Mouse (Mus musculus) forebrain, embryonic 12.5 days (tissue): ENCODE results near the gene Chst3. TPM values are rescaled to one million over a fixed set of nuclear protein-coding genes. Genes with fewer than 3 reads are reported as not detected.
"Not testable (repeated sequence)": the region's sequence is repeated elsewhere in the genome, so short reads cannot be mapped to it uniquely, and the experiment has no call there.

ENCODE experiments used
- ATAC-seq: fragments of 200-750 bp; cut with Nextera tagmentation; 2 replicates; pipeline ENCODE4 v1.8.0; 2017; ENCODE audit warnings: moderate TSS enrichment; ENCODE audit not compliant: low FRiP score
- H3K27ac ChIP-seq: fragments of 300-500 bp; sonication (generic); 2 replicates; pipeline ENCODE4 v1.5.1; 2016; ENCODE audit warnings: mild to moderate bottlenecking
- H3K27me3 ChIP-seq: fragments of 300-500 bp; sonication (generic); 2 replicates; pipeline ENCODE4 v1.6.1; 2016; ENCODE audit warnings: mild to moderate bottlenecking
- H3K36me3 ChIP-seq: fragments of 300-500 bp; sonication (generic); replicated peaks from 2 replicates; pipeline ENCODE4 v1.6.1; 2016; ENCODE audit warnings: mild to moderate bottlenecking
- H3K4me1 ChIP-seq: fragments of 300-500 bp; sonication (generic); 2 replicates; pipeline ENCODE4 v1.6.1; 2016
- H3K4me2 ChIP-seq: fragments of 300-500 bp; sonication (generic); 2 replicates; pipeline ENCODE4 v1.6.1; 2016; ENCODE audit warnings: mild to moderate bottlenecking, moderate library complexity
- H3K4me3 ChIP-seq: fragments of 300-500 bp; sonication (generic); replicated peaks from 2 replicates; pipeline ENCODE4 v1.5.1; 2016; ENCODE audit warnings: mild to moderate bottlenecking
- H3K9ac ChIP-seq: fragments of 300-500 bp; sonication (generic); 2 replicates; pipeline ENCODE4 v1.6.1; 2016; ENCODE audit warnings: mild to moderate bottlenecking
- H3K9me3 ChIP-seq: fragments of 300-500 bp; sonication (generic); 2 replicates; pipeline ENCODE4 v1.6.1; 2016
- WGBS: fragments of 180-500 bp; shearing (Covaris S2); methylation state at CpG from one replicate; pipeline ENCODE4 v1.1.7; 2016; 5-methylcytosine and 5-hydroxymethylcytosine counted together
- microRNA-seq: library from miRNA; unstranded; fragments of <30 nt; microRNA quantifications from one replicate; pipeline ENCODE4, GENCODE M21; 2017
- polyA plus RNA-seq: library from polyadenylated mRNA; unstranded; fragments of >200 nt; fragmentation: Nextera tagmentation; extraction: Ambion mirVana; gene quantifications from 2 replicates; pipeline ENCODE4 v1.2.1, GENCODE M21; 2016

The Chst3 gene
- polyA plus RNA-seq, 1 experiment from 2014 or later, result 3.7 TPM

DNA sequence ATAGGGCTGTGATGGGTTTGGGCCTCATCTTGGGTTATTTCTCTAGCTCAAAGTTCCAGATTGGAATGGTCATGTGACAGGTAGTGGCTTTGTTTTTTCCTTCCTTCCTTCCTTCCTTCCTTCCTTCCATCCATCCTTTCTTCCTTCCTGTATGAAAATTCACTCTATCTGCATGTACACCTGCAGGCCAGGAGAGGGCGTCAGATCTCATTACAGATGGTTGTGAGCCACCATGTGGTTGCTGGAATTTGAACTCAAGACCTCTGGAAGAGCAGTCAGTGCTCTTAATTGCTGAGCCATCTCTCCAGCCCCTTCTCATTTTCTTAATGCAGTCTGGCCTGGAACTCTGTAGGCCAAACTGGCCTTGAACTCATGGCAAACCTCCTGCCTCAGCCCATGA, 83.0 kb downstream of the Chst3 start:
- not testable (repeated sequence) for ATAC-seq, H3K4me2 ChIP-seq, H3K36me3 ChIP-seq, H3K27me3 ChIP-seq, H3K27ac ChIP-seq, H3K9me3 ChIP-seq, H3K4me3 ChIP-seq, H3K9ac ChIP-seq, H3K4me1 ChIP-seq
- WGBS, result 45% methylated on average over 1 of the region's 1 CpGs

- Histone ChIP-seq H3K4me3 (no peak overlapping the region), H3K9me3 (no peaks in the 10 kb centered on the region), H3K9ac (no peak overlapping the region), H3K27ac (no peak overlapping the region), H3K4me1 (peaks cover 5% of the 10 kb centered on the region; the same call in 1 of the 2 replicates), H3K27me3 (no peaks in the 10 kb centered on the region), H3K36me3 (no peaks in the 10 kb centered on the region), H3K4me2 (no peak overlapping the region)
- no peak for ATAC-seq
- WGBS, result 65% methylated on average over 9 of the region's 9 CpGs
These were observed 84.9 kb downstream of the Chst3 start for GRCm38 (mm10) chr10:60134201-60134600.

DNA sequence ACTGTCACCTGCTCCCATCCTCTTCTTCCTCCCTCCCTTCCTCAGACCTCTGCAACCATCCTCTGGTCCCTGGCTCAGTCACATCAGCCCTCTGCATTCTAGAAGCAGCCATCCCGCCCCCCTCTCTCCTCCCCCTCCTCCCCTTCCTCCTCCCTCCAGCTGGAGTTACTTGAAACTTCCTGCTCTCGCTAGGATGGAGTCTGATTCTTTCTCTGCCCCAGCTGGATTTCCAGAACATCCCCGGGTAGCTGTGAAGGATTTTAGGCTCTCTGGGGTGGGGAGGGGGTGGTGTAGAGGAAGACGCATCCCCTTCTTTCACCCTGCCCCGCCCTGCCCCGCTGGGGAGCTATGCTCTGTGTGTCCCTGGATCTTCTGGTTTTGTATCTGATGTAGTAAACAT, 85.6 kb downstream of the Chst3 start:
- Histone ChIP-seq H3K27me3 (no peaks in the 10 kb centered on the region), H3K9me3 (no peaks in the 10 kb centered on the region), H3K36me3 (no peaks in the 10 kb centered on the region), H3K4me2 (no peak overlapping the region), H3K4me3 (no peak overlapping the region), H3K9ac (no peak overlapping the region), H3K4me1 (peaks cover 5% of the 10 kb centered on the region; the same call in 1 of the 2 replicates), H3K27ac (no peak overlapping the region)
- 37% methylated on average over 6 of the region's 6 CpGs for WGBS
- ATAC-seq, result no peak

Small RNA genes within 50 kb of the gene (microRNA-seq; reads per million reads assigned to microRNA genes)
- gene Gm22117, result not detected

Other genes starting within 250 kb of the Chst3 start
- 38.5 and 38.6 TPM in 2 replicates for gene Ascc1, start 216.5 kb downstream of the Chst3 start, polyA plus RNA-seq
- gene Anapc16, start 216.1 kb downstream of the Chst3 start, polyA plus RNA-seq, result 100 and 106 TPM in 2 replicates
- 13.2 and 14.3 TPM in 2 replicates for gene Spock2, start 113.0 kb downstream of the Chst3 start, polyA plus RNA-seq
- 86.9 and 90.5 TPM in 2 replicates for gene Psap, start 58.4 kb upstream of the Chst3 start, polyA plus RNA-seq
- gene Vsir, start 127.6 kb upstream of the Chst3 start, polyA plus RNA-seq, result 1.00 and 1.3 TPM in 2 replicates
- gene Gm17455, start 180.5 kb upstream of the Chst3 start, polyA plus RNA-seq, result 1.9 and 2.7 TPM in 2 replicates